Mouse (Mus musculus) heart, embryonic 12.5 days (tissue): ENCODE measurements around the gene Meis2. TPM values are rescaled to one million over a fixed set of nuclear protein-coding genes. Genes with fewer than 3 reads are reported as not detected.

ENCODE experiments used
- ATAC-seq: fragments of 200-750 bp; cut with Nextera tagmentation; 2 replicates; pipeline ENCODE4 v1.8.0; 2017; ENCODE audit warnings: moderate TSS enrichment, moderate library complexity; ENCODE audit not compliant: insufficient number of reproducible peaks, low FRiP score
- H3K27ac ChIP-seq: fragments of 300-500 bp; sonication (generic); 2 replicates; pipeline ENCODE4 v1.5.1; 2016; ENCODE audit warnings: mild to moderate bottlenecking, moderate library complexity; ENCODE audit not compliant: poor library complexity, severe bottlenecking
- H3K27me3 ChIP-seq: fragments of 300-500 bp; sonication (generic); replicated peaks from 2 replicates; pipeline ENCODE4 v1.6.1; 2016; ENCODE audit warnings: mild to moderate bottlenecking, moderate library complexity
- H3K36me3 ChIP-seq: fragments of 300-500 bp; sonication (generic); 2 replicates; pipeline ENCODE4 v1.6.1; 2016; ENCODE audit warnings: mild to moderate bottlenecking, moderate library complexity
- H3K4me1 ChIP-seq: fragments of 300-500 bp; sonication (generic); replicated peaks from 2 replicates; pipeline ENCODE4 v1.6.1; 2016; ENCODE audit warnings: mild to moderate bottlenecking
- H3K4me2 ChIP-seq: fragments of 300-500 bp; sonication (generic); 2 replicates; pipeline ENCODE4 v1.6.1; 2016; ENCODE audit warnings: mild to moderate bottlenecking, moderate library complexity
- H3K4me3 ChIP-seq: fragments of 300-500 bp; sonication (generic); 2 replicates; pipeline ENCODE4 v1.5.1; 2016; ENCODE audit warnings: mild to moderate bottlenecking
- H3K9ac ChIP-seq: fragments of 300-500 bp; sonication (generic); 2 replicates; pipeline ENCODE4 v1.6.1; 2016; ENCODE audit warnings: mild to moderate bottlenecking, moderate library complexity
- H3K9me3 ChIP-seq: fragments of 300-500 bp; sonication (generic); replicated peaks from 2 replicates; pipeline ENCODE4 v1.6.1; 2016; ENCODE audit warnings: mild to moderate bottlenecking, moderate library complexity
- WGBS: fragments of 180-500 bp; shearing (Covaris S2); methylation state at CpG from one replicate; pipeline ENCODE4 v1.1.7; 2016; 5-methylcytosine and 5-hydroxymethylcytosine counted together
- polyA plus RNA-seq: library from polyadenylated mRNA; unstranded; fragments of >200 nt; fragmentation: Nextera tagmentation; extraction: Ambion mirVana; gene quantifications from 2 replicates; pipeline ENCODE4 v1.2.1, GENCODE M21; 2016

Gene Meis2
- polyA plus RNA-seq, 1 experiment from 2014 or later: 49.9 TPM

DNA sequence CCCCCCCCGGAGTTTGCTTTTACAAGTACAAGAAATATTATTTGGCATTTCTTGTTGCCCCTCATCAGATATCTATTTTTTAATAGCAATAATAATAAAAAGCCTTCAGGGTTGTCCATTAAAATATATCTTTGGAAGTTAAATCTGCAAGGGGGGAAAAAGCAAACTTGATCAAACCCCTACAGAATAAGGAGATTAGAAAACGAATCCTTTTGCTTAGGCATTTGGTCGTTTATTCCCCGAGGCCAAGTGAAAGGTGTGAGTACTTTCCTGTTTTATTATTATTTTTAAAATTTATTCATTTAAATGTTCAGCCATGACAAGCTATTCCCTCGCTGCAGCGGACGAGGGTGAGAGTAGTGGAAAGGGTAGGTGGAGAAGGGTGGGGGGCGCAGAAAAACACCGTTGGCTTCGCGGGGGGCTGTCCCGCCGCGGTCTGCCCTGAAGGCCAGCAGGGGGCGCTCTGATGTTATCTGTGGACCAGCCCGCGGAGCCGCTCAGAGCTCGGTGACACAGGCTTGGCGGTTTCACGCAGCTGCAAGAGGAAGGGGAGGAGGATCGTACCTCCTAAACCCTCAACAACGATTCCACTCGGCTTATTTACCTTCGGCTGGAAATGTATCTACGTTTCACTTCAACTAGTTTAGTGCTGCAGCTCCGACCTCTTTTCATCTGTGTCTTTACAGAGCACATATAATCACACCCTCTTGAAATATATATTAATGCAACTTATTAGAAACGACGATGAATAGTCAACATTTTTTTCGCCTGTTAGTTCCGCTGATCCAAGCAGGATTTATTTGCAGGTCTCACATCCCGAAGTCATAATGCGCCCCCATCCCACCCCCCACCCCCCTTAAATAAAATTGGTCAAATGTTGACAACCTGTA lies 209.9 kb downstream of the Meis2 start:
- H3K27ac ChIP-seq: no peak overlapping the region
- peaks cover 42% of the 10 kb centered on the region for H3K4me1 ChIP-seq
- WGBS: 2% methylated on average over 33 of the region's 33 CpGs
- H3K4me3 ChIP-seq: peak overlapping the region; percentile 47
- 0 out of 2 replicates have a peak, but pooled peaks cover 5% of the 10 kb centered on the region for H3K27me3 ChIP-seq
- peak; percentile 40; the same call in 1 of the 2 replicates for ATAC-seq
- H3K9me3 ChIP-seq: no peaks in the 10 kb centered on the region
- H3K36me3 ChIP-seq: no peaks in the 10 kb centered on the region
- peak overlapping the region; percentile 80 for H3K4me2 ChIP-seq
- peak overlapping the region; percentile 52; the same call in 1 of the 2 replicates for H3K9ac ChIP-seq

GRCm38 (mm10) chr2:115854828-115855311 lies 210.8 kb downstream of the Meis2 start:
- no peak for ATAC-seq
- H3K4me1 ChIP-seq: peaks cover 43% of the 10 kb centered on the region
- 5% methylated on average over 25 of the region's 25 CpGs for WGBS
- no peaks in the 10 kb centered on the region for H3K36me3 ChIP-seq
- H3K27ac ChIP-seq: no peak overlapping the region
- H3K4me3 ChIP-seq: peak overlapping the region; percentile 41
- H3K4me2 ChIP-seq: peak overlapping the region; percentile 71
- H3K9ac ChIP-seq: no peak overlapping the region; the same call in 1 of the 2 replicates
- no peaks in the 10 kb centered on the region for H3K9me3 ChIP-seq
- 0 out of 2 replicates have a peak, but pooled peaks cover 5% of the 10 kb centered on the region for H3K27me3 ChIP-seq

- H3K4me1 ChIP-seq: peaks cover 37% of the 10 kb centered on the region
- no peak for ATAC-seq
- peak overlapping the region; percentile 71 for H3K4me2 ChIP-seq
- H3K36me3 ChIP-seq: no peaks in the 10 kb centered on the region
- H3K27me3 ChIP-seq: 0 out of 2 replicates have a peak, but pooled peaks cover 5% of the 10 kb centered on the region
- WGBS: 21% methylated on average over 14 of the region's 14 CpGs
- H3K9ac ChIP-seq: no peak overlapping the region
- H3K4me3 ChIP-seq: peak overlapping the region; percentile 41
- no peaks in the 10 kb centered on the region for H3K9me3 ChIP-seq
- H3K27ac ChIP-seq: no peak overlapping the region
Observed at GRCm38 (mm10) chr2:115854007-115854827, 211.4 kb downstream of the Meis2 start.

DNA sequence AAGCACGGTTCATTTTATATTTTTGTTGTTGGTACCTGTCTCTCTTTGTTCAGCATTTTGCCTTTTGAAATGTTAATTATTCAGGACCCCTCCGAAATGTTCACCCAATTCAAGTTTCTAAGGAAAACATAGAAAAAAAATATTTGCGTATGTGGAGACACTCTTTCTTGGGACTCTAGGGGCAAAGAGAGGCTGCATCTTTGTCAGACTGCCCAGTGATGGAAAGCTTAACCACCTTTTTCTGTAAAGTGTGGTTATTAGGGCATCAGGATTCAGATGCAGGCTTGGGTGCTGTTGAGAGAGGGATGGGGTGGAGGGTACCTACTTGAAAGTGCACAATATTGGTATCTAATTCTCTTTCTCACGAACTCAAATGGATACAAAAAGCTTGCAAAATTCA lies 212.4 kb downstream of the Meis2 start:
- Histone ChIP-seq H3K36me3 (no peaks in the 10 kb centered on the region), H3K4me3 (no peak overlapping the region), H3K27ac (no peak overlapping the region), H3K27me3 (0 out of 2 replicates have a peak, but pooled peaks cover 5% of the 10 kb centered on the region), H3K4me2 (peak overlapping the region; percentile 78), H3K9me3 (no peaks in the 10 kb centered on the region), H3K4me1 (peaks cover 34% of the 10 kb centered on the region), H3K9ac (no peak overlapping the region)
- ATAC-seq: no peak
- WGBS: 23% methylated on average over 4 of the region's 4 CpGs

DNA sequence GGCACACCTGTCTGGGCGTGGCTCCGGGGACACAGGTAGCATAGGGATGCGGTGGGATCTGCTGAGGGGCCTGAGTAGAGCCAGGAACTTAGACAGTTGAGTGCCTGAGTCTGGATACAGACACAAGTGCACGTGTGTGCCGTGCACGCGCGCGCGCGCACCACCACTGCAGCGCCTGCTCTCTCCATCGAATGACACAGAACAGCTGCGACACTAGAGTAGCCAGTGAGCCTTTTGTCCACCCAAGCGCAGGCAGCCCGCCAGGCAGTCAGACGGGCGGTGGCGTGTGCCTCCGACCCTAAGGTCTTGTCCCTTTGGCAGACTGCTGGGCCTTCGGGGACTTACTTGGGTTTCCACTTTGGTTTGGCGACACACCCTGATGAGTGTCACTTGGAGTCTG lies 213.0 kb downstream of the Meis2 start:
- Histone ChIP-seq H3K27ac (no peak overlapping the region), H3K9me3 (no peaks in the 10 kb centered on the region)
- under 1% methylated on average over 22 of the region's 22 CpGs for WGBS

GRCm38 (mm10) chr2:115852109-115852508 lies 213.5 kb downstream of the Meis2 start:
- peak overlapping the region; percentile 59; the same call in 1 of the 2 replicates for H3K9ac ChIP-seq
- peak overlapping the region; percentile 46 for H3K4me3 ChIP-seq
- no peaks in the 10 kb centered on the region for H3K9me3 ChIP-seq
- peaks cover 29% of the 10 kb centered on the region for H3K4me1 ChIP-seq
- ATAC-seq: no peak
- whole genome bisulfite sequencing: 28% methylated on average over 11 of the region's 11 CpGs
- H3K4me2 ChIP-seq: peak overlapping the region; percentile 78
- 0 out of 2 replicates have a peak, but pooled peaks cover 5% of the 10 kb centered on the region for H3K27me3 ChIP-seq
- H3K36me3 ChIP-seq: no peaks in the 10 kb centered on the region
- no peak overlapping the region for H3K27ac ChIP-seq

More for the DNA sequence above, 213.0 kb downstream of the Meis2 start:
- 0 out of 2 replicates have a peak, but pooled peaks cover 5% of the 10 kb centered on the region for H3K27me3 ChIP-seq
- H3K36me3 ChIP-seq: no peaks in the 10 kb centered on the region
- H3K9ac ChIP-seq: peak overlapping the region; percentile 59
- peak; percentile 43 for ATAC-seq
- peak overlapping the region; percentile 46 for H3K4me3 ChIP-seq
- peak overlapping the region; percentile 78 for H3K4me2 ChIP-seq
- peaks cover 29% of the 10 kb centered on the region for H3K4me1 ChIP-seq

DNA sequence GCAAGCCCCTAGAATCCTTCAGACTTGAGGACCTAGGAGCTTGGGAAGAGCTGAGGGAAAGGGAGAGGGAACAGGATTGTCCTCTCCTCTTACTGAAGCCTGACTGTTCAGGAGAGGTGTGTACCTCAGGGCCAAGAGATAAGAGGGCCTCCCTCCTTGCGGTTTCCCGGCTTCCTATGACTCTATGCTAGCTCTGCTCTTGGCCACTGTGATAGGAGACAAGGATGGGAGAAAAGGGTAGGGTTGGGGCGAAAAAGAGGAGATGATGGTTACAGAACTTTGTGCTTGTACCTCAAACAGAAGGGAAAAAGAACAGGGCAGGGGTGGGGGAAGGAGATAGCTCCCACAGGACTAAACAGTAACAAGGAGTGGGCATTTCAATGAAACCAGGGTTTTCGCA lies 214.7 kb downstream of the Meis2 start:
- WGBS: 58% methylated on average over 4 of the region's 4 CpGs
- H3K27me3 ChIP-seq: 0 out of 2 replicates have a peak, but pooled peaks cover 5% of the 10 kb centered on the region
- no peak for ATAC-seq
- H3K9ac ChIP-seq: no peak overlapping the region
- H3K36me3 ChIP-seq: no peaks in the 10 kb centered on the region
- no peak overlapping the region for H3K4me3 ChIP-seq
- no peak overlapping the region for H3K27ac ChIP-seq
- H3K9me3 ChIP-seq: no peaks in the 10 kb centered on the region
- H3K4me2 ChIP-seq: no peak overlapping the region
- H3K4me1 ChIP-seq: peaks cover 29% of the 10 kb centered on the region

DNA sequence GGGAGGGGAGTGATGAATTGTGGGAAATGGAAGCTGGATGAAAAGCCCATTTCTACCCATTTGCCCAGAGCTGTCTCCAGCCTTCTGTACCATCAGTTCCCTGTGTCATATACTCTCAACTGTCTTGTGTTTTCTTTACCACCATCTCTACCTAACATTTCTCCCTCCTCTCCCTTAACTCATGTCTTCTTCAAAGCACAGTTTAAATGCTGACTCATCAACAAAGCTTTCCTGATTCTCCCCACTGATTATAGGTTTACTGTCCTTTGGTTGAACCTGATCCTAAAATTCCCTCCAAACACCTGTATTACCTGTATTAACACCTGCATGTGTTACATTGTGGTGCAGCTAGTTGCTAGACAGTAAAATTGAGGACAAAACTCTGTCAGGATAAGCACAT lies 222.8 kb downstream of the Meis2 start:
- Histone ChIP-seq H3K4me2 (no peak overlapping the region), H3K4me3 (no peak overlapping the region), H3K27me3 (no peaks in the 10 kb centered on the region), H3K9me3 (peaks cover 4% of the 10 kb centered on the region; the same call in 1 of the 2 replicates), H3K9ac (no peak overlapping the region), H3K27ac (no peak overlapping the region), H3K36me3 (no peaks in the 10 kb centered on the region), H3K4me1 (no peaks in the 10 kb centered on the region)
- no peak for ATAC-seq

- Histone ChIP-seq H3K27ac (no peak overlapping the region), H3K36me3 (no peaks in the 10 kb centered on the region), H3K4me2 (no peak overlapping the region), H3K4me3 (no peak overlapping the region), H3K9me3 (peaks cover 4% of the 10 kb centered on the region; the same call in 1 of the 2 replicates), H3K9ac (no peak overlapping the region), H3K27me3 (no peaks in the 10 kb centered on the region), H3K4me1 (no peaks in the 10 kb centered on the region)
- WGBS: 69% methylated on average over 2 of the region's 2 CpGs
- ATAC-seq: no peak
Observed at GRCm38 (mm10) chr2:115836034-115836433, 229.6 kb downstream of the Meis2 start.

- Histone ChIP-seq H3K4me1 (no peaks in the 10 kb centered on the region), H3K4me3 (no peak overlapping the region), H3K9me3 (no peaks in the 10 kb centered on the region), H3K27ac (no peak overlapping the region), H3K4me2 (no peak overlapping the region), H3K9ac (no peak overlapping the region), H3K36me3 (no peaks in the 10 kb centered on the region), H3K27me3 (no peaks in the 10 kb centered on the region)
- ATAC-seq: no peak
- 88% methylated on average over 5 of the region's 5 CpGs for WGBS
Observed at GRCm38 (mm10) chr2:115822361-115822760, 243.3 kb downstream of the Meis2 start.

DNA sequence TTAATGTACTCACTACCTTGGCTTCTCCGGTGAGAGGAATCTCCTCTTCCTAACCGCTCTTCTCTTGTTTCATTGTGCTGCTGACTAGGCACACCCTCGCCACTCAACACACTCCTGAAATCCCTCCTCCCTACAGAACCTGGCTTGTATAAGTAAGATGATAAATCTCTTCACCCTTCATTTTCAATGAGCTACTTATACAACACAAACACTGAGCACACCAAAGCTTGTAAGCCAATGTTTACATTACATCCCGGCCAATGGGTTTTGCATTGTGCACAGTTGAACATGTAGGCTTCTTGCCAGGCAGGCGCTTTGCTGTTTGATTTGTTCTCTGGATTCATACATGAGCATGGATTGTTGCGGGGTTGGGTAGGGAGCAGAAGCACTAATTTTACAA lies 247.7 kb downstream of the Meis2 start:
- Histone ChIP-seq H3K27ac (no peak overlapping the region), H3K27me3 (no peaks in the 10 kb centered on the region), H3K36me3 (no peaks in the 10 kb centered on the region), H3K9me3 (no peaks in the 10 kb centered on the region), H3K4me2 (no peak overlapping the region), H3K4me3 (no peak overlapping the region), H3K4me1 (peaks cover 9% of the 10 kb centered on the region), H3K9ac (no peak overlapping the region)
- ATAC-seq: no peak
- WGBS: 81% methylated on average over 6 of the region's 6 CpGs
